Mouse (Mus musculus): Measurements from ENCODE around the gene Atg4d. TPM values are rescaled to one million over a fixed set of nuclear protein-coding genes. Genes with fewer than 3 reads are reported as not detected.

Gene Atg4d
- total and polyA plus RNA-seq, 3 experiments, result 83.9 to 99.7 TPM; not detected in 1

DNA sequence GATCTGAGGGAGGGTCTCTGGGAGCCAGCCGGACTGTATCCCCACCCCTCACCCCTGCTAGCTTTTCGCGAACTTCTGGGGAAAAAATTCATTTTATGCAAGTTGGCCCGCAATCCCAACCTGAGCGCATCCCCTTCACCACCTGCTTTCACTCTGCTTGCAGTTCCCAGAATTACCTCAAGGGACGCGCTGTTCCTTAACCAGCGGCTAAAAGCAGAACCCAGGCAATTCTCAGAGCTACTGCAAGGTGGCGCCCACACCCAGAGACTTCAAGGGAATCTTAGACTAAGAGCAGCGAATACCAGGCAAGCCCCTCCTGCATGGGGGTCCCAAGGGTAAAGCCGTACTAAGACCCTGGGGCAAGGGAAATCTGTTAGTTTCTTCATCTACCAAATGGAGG lies 23.8 kb upstream of the Atg4d start:
- H3K4me1 ChIP-seq (ENCODE audit: control insufficient read depth in 1 of 2, insufficient read depth in 2 of 2, low read length in 2 of 2), result peaks cover 12 to 23% of the 10 kb centered on the region in 2 experiments; a peak in 3 of 4 replicates
- no peaks in the 10 kb centered on the region for H3K27me3 ChIP-seq (ENCODE audit: control insufficient read depth in 1 of 2, insufficient read depth in 2 of 2, low read length in 2 of 2)
- 0 out of 2 replicates have a peak overlapping the region, but pooled peaks have one; percentile 7 for H3K9ac ChIP-seq (ENCODE audit: control insufficient read depth, low read depth, low read length, poor library complexity, severe bottlenecking)
- no peaks in the 10 kb centered on the region for H3K9me3 ChIP-seq (replicated peaks; ENCODE audit: insufficient read depth, low read length)
- H3K79me2 ChIP-seq (ENCODE audit: control insufficient read depth, insufficient read depth, low read length, poor library complexity), result peaks cover 31% of the 10 kb centered on the region
- no peak overlapping the region for H3K27ac ChIP-seq (ENCODE audit: control insufficient read depth, low read depth, low read length)
- H3K4me3 ChIP-seq (ENCODE audit: control insufficient read depth in 1 of 2, insufficient read depth in 1 of 2, low read depth in 2 of 2, low read length in 2 of 2), result no peak overlapping the region
- DNase-seq (ENCODE audit: low read depth, low spot score), result peak; percentile 100
- TF ChIP-seq POLR2AphosphoS2 (IDR thresholded peaks at IDR 0.05; ENCODE audit: low read length) (peak; percentile 67; the same call in 1 of the 2 replicates), E2F4 (IDR thresholded peaks at IDR 0.05; ENCODE audit: borderline replicate concordance, low read depth, low read length) (no peak), MEF2A (IDR thresholded peaks at IDR 0.05; ENCODE audit: extremely low read depth, insufficient replicate concordance, low read depth, low read length, poor library complexity, severe bottlenecking) (no peak), MYB (IDR thresholded peaks at IDR 0.05; ENCODE audit: low read depth, low read length) (no peak), POLR2A (IDR thresholded peaks at IDR 0.05; ENCODE audit: control insufficient read depth in 1 of 2, insufficient read depth in 1 of 2, low read depth in 1 of 2, low read length in 2 of 2, poor library complexity in 1 of 2) (peak in 1 of 2 experiments; percentile 43; a peak in 1 of 4 replicates), ETS1 (IDR thresholded peaks at IDR 0.05; ENCODE audit: low read depth, low read length) (no peak; the same call in 1 of the 2 replicates), SIN3A (IDR thresholded peaks at IDR 0.05; ENCODE audit: low read length) (peak; percentile 88; the same call in 1 of the 2 replicates), SMC3 (IDR thresholded peaks at IDR 0.05; ENCODE audit: low read depth, low read length) (peak; percentile 98), BHLHE40 (IDR thresholded peaks at IDR 0.05; ENCODE audit: borderline replicate concordance, low read depth, low read length) (no peak), NRF1 (IDR thresholded peaks at IDR 0.05; ENCODE audit: insufficient read depth, low read depth, low read length, poor library complexity, severe bottlenecking) (0 out of 2 replicates have a peak, but pooled peaks have one; percentile 24), MAZ (IDR thresholded peaks at IDR 0.05; ENCODE audit: low read depth, low read length) (peak; percentile 77; the same call in 1 of the 2 replicates), TBP (IDR thresholded peaks at IDR 0.05; ENCODE audit: low read depth, low read length) (peak; percentile 81), RAD21 (IDR thresholded peaks at IDR 0.05; ENCODE audit: low read depth, low read length) (peak; percentile 94), ZNF384 (IDR thresholded peaks at IDR 0.05; ENCODE audit: low read depth, low read length) (peak; percentile 83), NELFE (IDR thresholded peaks at IDR 0.05; ENCODE audit: low read depth, low read length) (no peak), EP300 (IDR thresholded peaks at IDR 0.05; ENCODE audit: low read depth in 1 of 2, low read length in 2 of 2) (peak in 1 of 2 experiments; percentile 55; a peak in 1 of 4 replicates), ZKSCAN1 (IDR thresholded peaks at IDR 0.05; ENCODE audit: low read depth, low read length) (no peak), JUND (IDR thresholded peaks at IDR 0.05; ENCODE audit: low read depth, low read length) (no peak), TAL1 (IDR thresholded peaks at IDR 0.05; ENCODE audit: low read length) (no peak), HCFC1 (IDR thresholded peaks at IDR 0.05; ENCODE audit: low read depth, low read length) (peak; percentile 73), ZC3H11A (IDR thresholded peaks at IDR 0.05; ENCODE audit: low read depth, low read length) (peak; percentile 91), CHD1 (IDR thresholded peaks at IDR 0.05; ENCODE audit: low read depth, low read length) (peak; percentile 29; the same call in 1 of the 2 replicates), RCOR1 (IDR thresholded peaks at IDR 0.05; ENCODE audit: low read depth, low read length) (peak; percentile 59; the same call in 1 of the 2 replicates), MXI1 (IDR thresholded peaks at IDR 0.05; ENCODE audit: low read depth, low read length) (peak; percentile 66; the same call in 1 of the 2 replicates), TCF12 (IDR thresholded peaks at IDR 0.05; ENCODE audit: low read depth, low read length) (peak; percentile 60; the same call in 1 of the 2 replicates), ELF1 (IDR thresholded peaks at IDR 0.05; ENCODE audit: low read depth, low read length) (peak; percentile 40; the same call in 1 of the 2 replicates), MYC (IDR thresholded peaks at IDR 0.05; ENCODE audit: low read depth, low read length) (peak; percentile 82), CTCF (IDR thresholded peaks at IDR 0.05 in 2 of 3, conservative IDR thresholded peaks at IDR 0.05 in 1 of 3; ENCODE audit: control insufficient read depth in 1 of 3, insufficient read depth in 1 of 3, low read depth in 2 of 3, low read length in 3 of 3, poor library complexity in 1 of 3, severe bottlenecking in 1 of 3) (peak in 1 of 3 experiments; percentile 100; a peak in 3 of 6 replicates), USF1 (IDR thresholded peaks at IDR 0.05; ENCODE audit: low read depth, low read length) (0 out of 2 replicates have a peak, but pooled peaks have one; percentile 42)
- H3K36me3 ChIP-seq (ENCODE audit: control insufficient read depth in 1 of 2, insufficient read depth in 2 of 2, low read length in 2 of 2), result peaks cover 4 to 16% of the 10 kb centered on the region in 2 experiments
